In the genomic region with DNA sequence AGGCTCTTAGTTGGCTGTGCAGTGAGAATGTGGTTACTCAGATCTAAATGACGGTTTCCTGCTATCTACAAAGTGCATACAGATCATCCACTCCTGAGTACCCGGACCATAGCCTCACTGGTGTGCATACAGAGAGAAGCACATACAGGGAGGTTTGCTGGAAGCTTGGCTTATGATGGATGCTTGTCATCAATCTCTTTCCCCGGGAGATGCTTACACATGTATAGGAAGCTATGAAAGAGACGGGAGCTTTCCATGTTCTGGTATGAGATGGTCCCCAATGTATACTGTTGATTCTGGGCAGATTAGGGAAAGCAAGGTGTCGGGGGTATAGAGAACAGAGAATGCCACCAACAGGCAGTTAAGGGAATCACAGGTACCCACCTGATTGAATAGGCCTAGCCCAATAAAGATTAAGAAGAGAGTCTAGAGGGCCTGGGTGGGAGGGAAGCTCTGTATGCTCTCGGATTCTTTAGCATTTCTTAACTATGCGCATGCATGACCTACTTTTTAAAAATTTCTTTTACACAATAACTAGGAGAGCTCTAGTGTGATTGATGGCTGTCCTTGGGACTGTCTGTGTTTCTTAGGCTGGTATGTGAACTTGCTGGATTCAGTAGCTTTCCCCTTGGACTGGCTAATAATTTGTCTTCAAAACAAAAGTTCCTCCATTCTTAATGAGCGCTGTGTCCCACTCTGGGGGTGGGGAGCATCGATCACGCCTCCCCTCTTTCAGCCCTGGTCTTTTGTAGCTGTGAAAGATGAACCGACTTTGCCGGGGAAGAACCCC, we compare ENCODE assay signal across 12 mouse cellular contexts. TPM values are rescaled to one million over a fixed set of nuclear protein-coding genes. Genes with fewer than 3 reads are reported as not detected.
DNase-seq lines count a peak whose midpoint lies in the region; ATAC-seq and TF ChIP-seq lines count a peak whose summit lies in the region.
"Had no signal": no experiment of that assay in that cellular context is flagged by ENCODE, and none has a peak within 500 bp of the region (broad histone marks: within the 10 kb centered on the region; RNA-seq: fewer than 3 reads in every experiment).

No protein-coding gene starts in this region.

- peak; percentile 17 to 21 for DNase-seq in cerebellum, adult 18-20 months
- DNase-seq in cerebellum, adult 11-12 months, result no peak
- peak; percentile 17 for DNase-seq in kidney, postnatal 0 days (ENCODE audit: low spot score)
- no peak for DNase-seq in kidney, postnatal 4 days
- DNase-seq in MEL (ENCODE audit: low read depth, low spot score), result no peak
- DNase-seq in naive thymus-derived CD4-positive, alpha-beta T cell, adult 2 months (ENCODE audit: low read depth), result peak; percentile 40
- no peak for DNase-seq in left cerebral cortex, postnatal 36 days (ENCODE audit: low spot score in 2 of 2)
- DNase-seq in urinary bladder, postnatal 36 days (ENCODE audit: low spot score in 2 of 2), result no peak
- DNase-seq: gastrocnemius, postnatal 36 days; left cerebral cortex, postnatal 4 days; lung, adult 18-20 months; spleen, adult 18-20 months had no signal

- H3K27ac ChIP-seq in kidney, postnatal 0 days, result no peak overlapping the region
- H3K27ac ChIP-seq in MEL (ENCODE audit: control insufficient read depth, low read depth, low read length), result no peak overlapping the region

- H3K4me1 ChIP-seq in kidney, postnatal 0 days (replicated peaks; ENCODE audit: insufficient read depth, low read length), result no peaks in the 10 kb centered on the region
- no peaks in the 10 kb centered on the region for H3K4me1 ChIP-seq in MEL (ENCODE audit: control insufficient read depth in 1 of 2, insufficient read depth in 2 of 2, low read length in 2 of 2)

- H3K79me2 ChIP-seq in MEL (ENCODE audit: control insufficient read depth, insufficient read depth, low read length, poor library complexity), result no peaks in the 10 kb centered on the region

- 76% methylated on average over 12 of the region's 12 CpGs for WGBS in kidney, postnatal 0 days

- TF ChIP-seq RAD21 in MEL (IDR thresholded peaks at IDR 0.05; ENCODE audit: low read depth, low read length), result peak; percentile 17

- TF ChIP-seq CTCF in kidney, postnatal 0 days (IDR thresholded peaks at IDR 0.05; ENCODE audit: low read depth), result peak; percentile 49
- TF ChIP-seq CTCF in MEL (IDR thresholded peaks at IDR 0.05 in 2 of 3, conservative IDR thresholded peaks at IDR 0.05 in 1 of 3; ENCODE audit: control insufficient read depth in 1 of 3, insufficient read depth in 1 of 3, low read depth in 2 of 3, low read length in 3 of 3, poor library complexity in 1 of 3, severe bottlenecking in 1 of 3), result peak in 1 of 3 experiments; percentile 12; a peak in 1 of 6 replicates

- H3K27me3 ChIP-seq in kidney, postnatal 0 days (ENCODE audit: insufficient read depth, low read length), result no peaks in the 10 kb centered on the region
- peaks cover 0 to 1% of the 10 kb centered on the region in 2 experiments; a peak in 2 of 4 replicates for H3K27me3 ChIP-seq in MEL (ENCODE audit: control insufficient read depth in 1 of 2, insufficient read depth in 2 of 2, low read length in 2 of 2)

- no peak for TF ChIP-seq EP300 in MEL (IDR thresholded peaks at IDR 0.05; ENCODE audit: low read depth in 1 of 2, low read length in 2 of 2)

- no peaks in the 10 kb centered on the region for H3K9me3 ChIP-seq in kidney, postnatal 0 days (replicated peaks; ENCODE audit: low read length)
- H3K9me3 ChIP-seq in MEL (replicated peaks; ENCODE audit: insufficient read depth, low read length), result no peaks in the 10 kb centered on the region

- no peak for ATAC-seq in kidney, postnatal 0 days (replicated peaks; ENCODE audit: low FRiP score, low read depth)

- H3K4me2 ChIP-seq in kidney, postnatal 0 days (ENCODE audit: low read length), result no peak overlapping the region

- no peaks in the 10 kb centered on the region for H3K36me3 ChIP-seq in kidney, postnatal 0 days (ENCODE audit: insufficient read depth, low read length)
- no peaks in the 10 kb centered on the region for H3K36me3 ChIP-seq in MEL (ENCODE audit: control insufficient read depth in 1 of 2, insufficient read depth in 2 of 2, low read length in 2 of 2)

- no peak overlapping the region for H3K9ac ChIP-seq in kidney, postnatal 0 days (ENCODE audit: low read depth, low read length)
- no peak overlapping the region for H3K9ac ChIP-seq in MEL (ENCODE audit: control insufficient read depth, low read depth, low read length, poor library complexity, severe bottlenecking)

- H3K4me3 ChIP-seq in kidney, postnatal 0 days (replicated peaks; ENCODE audit: low read depth, low read length), result no peak overlapping the region
- no peak overlapping the region for H3K4me3 ChIP-seq in MEL (ENCODE audit: control insufficient read depth in 1 of 2, insufficient read depth in 1 of 2, low read depth in 2 of 2, low read length in 2 of 2)

- TF ChIP-seq POLR2A in MEL (IDR thresholded peaks at IDR 0.05; ENCODE audit: control insufficient read depth in 1 of 2, insufficient read depth in 1 of 2, low read depth in 1 of 2, low read length in 2 of 2, poor library complexity in 1 of 2), result no peak

- intact Hi-C loops in left cerebral cortex, postnatal 36 days (cut with DNase I), result loop anchor here (5.0 kb wide), 1 partner anchor 63 kb away; a partner anchor contains a TSS

TF ChIP-seq in MEL, 35 proteins besides CTCF, POLR2A, EP300 and RAD21:
- TF ChIP-seq ZC3H11A (IDR thresholded peaks at IDR 0.05; ENCODE audit: low read depth, low read length) (0 out of 2 replicates have a peak, but pooled peaks have one; percentile 4), JUND (IDR thresholded peaks at IDR 0.05; ENCODE audit: low read depth, low read length) (no peak)
TF ChIP-seq in MEL: peak in this region for 1.

RNA-seq across cellular contexts. Expression of a gene that starts 56.7 kb away (rescaled TPM):
- polyA plus RNA-seq in kidney, postnatal 0 days (2015; fragmentation: Nextera tagmentation; extraction: Ambion mirVana), result 85.6 and 86.4 TPM in 2 replicates
- 26.0 and 28.3 TPM in 2 replicates for total RNA-seq in MEL (2012; rRNA removed)
- 10 to 100 TPM in 1 of 2 experiments, not detected in 1; 34.8 TPM for polyA plus RNA-seq in MEL (2012; ENCODE audit: insufficient read depth in 1 of 2, insufficient read length in 2 of 2, low read depth in 1 of 2, low replicate concordance in 2 of 2, missing spikeins in 1 of 2)
- total RNA-seq in left cerebral cortex, postnatal 36 days (2021), result 10 to 100 TPM; 26.4 to 29.1 TPM

Comparison
In these comparisons a context has a peak if more than half of its experiments do, and no peak if none do; other contexts are left out.
1. DNase-seq: peak in cerebellum, adult 18-20 months (2 of 2), kidney, postnatal 0 days (single experiment) and naive thymus-derived CD4-positive, alpha-beta T cell, adult 2 months (single experiment); none in cerebellum, adult 11-12 months (single experiment), kidney, postnatal 4 days (0 of 2), MEL (single experiment), left cerebral cortex, postnatal 36 days (0 of 2) and urinary bladder, postnatal 36 days (0 of 2).